Mouse (Mus musculus): ENCODE results near the gene Tcf20. TPM values are rescaled to one million over a fixed set of nuclear protein-coding genes. Genes with fewer than 3 reads are reported as not detected.

Tcf20 gene
- polyA plus RNA-seq, 1 experiment from 2014 or later: 17.4 TPM

DNA sequence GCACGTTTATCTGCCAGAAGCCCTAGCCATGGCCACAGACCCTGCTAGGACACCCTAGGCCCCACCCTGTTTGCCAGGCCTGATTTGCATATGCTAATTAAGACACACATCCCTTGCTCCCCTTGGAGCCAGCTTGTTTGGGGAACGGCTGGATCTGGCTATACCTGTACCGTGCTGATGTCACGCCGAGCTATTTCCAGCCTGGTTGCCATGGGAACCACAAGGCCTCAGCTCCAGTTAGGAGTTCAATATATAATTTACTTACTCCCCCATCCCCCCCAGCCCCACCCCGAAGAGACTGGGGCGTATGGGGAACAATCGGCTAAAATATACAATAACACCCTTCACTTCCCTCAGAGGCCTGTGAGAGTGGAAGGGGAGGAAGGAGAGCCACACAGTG lies 45.9 kb downstream of the Tcf20 start:
- H3K36me3 ChIP-seq (ENCODE audit: control insufficient read depth, insufficient read depth, low read length): no peaks in the 10 kb centered on the region
- H3K4me1 ChIP-seq (ENCODE audit: control insufficient read depth, insufficient read depth, low read length): peaks cover 53% of the 10 kb centered on the region
- peak; percentile 77 for DNase-seq (ENCODE audit: low spot score)
- H3K9me3 ChIP-seq (replicated peaks; ENCODE audit: control insufficient read depth, low read length): no peaks in the 10 kb centered on the region
- 27% methylated on average over 8 of the region's 8 CpGs for WGBS
- no peaks in the 10 kb centered on the region for H3K27me3 ChIP-seq (replicated peaks; ENCODE audit: control insufficient read depth, insufficient read depth, low read length)
- H3K9ac ChIP-seq (ENCODE audit: low read length): peak overlapping the region; percentile 40
- ATAC-seq: peak; percentile 45
- H3K4me3 ChIP-seq (ENCODE audit: low read depth, low read length): no peak overlapping the region
- peak overlapping the region; percentile 10; the same call in 1 of the 2 replicates for H3K4me2 ChIP-seq (ENCODE audit: low read length)
- peak overlapping the region; percentile 78 for H3K27ac ChIP-seq (ENCODE audit: low read depth, low read length)

DNA sequence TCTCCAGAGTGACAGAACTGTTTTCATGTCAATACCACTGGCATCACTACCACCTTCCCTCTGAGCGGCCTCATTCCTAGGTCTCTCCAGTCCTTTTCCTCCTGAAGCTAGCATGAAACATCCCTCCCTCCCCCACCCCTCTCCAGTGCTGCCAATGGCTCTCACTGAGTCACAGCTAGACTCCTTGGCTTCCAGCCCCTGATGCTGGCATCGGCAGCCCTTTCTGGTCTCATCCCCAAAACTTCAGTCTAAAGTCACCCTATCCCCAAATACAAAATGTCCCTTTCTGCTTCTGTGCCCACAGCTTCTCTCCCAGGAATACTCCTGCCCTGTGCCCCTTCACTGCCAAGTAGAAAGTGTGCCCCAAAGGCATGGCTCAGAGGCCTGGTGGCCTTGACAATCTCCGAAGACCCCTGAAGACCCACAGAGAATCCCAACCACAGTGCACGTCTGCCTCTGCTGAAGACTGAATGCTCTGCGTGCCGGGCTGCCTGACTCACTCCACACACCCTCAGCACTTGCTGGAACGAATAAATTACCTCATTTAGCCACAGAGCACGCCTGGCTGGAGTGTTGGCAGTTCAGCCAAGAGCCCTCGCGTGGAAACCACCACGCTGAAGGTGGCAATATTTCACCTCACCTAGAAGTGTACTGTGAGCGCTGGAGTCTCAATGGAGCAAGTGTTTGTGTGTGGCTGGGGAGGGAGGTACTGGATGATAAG lies 47.0 kb downstream of the Tcf20 start:
- Histone ChIP-seq H3K9ac (ENCODE audit: low read length) (peak overlapping the region; percentile 21; the same call in 1 of the 2 replicates), H3K4me3 (ENCODE audit: low read depth, low read length) (no peak overlapping the region), H3K9me3 (replicated peaks; ENCODE audit: control insufficient read depth, low read length) (no peaks in the 10 kb centered on the region), H3K36me3 (ENCODE audit: control insufficient read depth, insufficient read depth, low read length) (no peaks in the 10 kb centered on the region), H3K27me3 (replicated peaks; ENCODE audit: control insufficient read depth, insufficient read depth, low read length) (no peaks in the 10 kb centered on the region), H3K27ac (ENCODE audit: low read depth, low read length) (peak overlapping the region; percentile 78), H3K4me1 (ENCODE audit: control insufficient read depth, insufficient read depth, low read length) (peaks cover 63% of the 10 kb centered on the region), H3K4me2 (ENCODE audit: low read length) (no peak overlapping the region)
- ATAC-seq (no peak), DNase-seq (ENCODE audit: low spot score) (no peak)
- WGBS: 29% methylated on average over 12 of the region's 12 CpGs

DNA sequence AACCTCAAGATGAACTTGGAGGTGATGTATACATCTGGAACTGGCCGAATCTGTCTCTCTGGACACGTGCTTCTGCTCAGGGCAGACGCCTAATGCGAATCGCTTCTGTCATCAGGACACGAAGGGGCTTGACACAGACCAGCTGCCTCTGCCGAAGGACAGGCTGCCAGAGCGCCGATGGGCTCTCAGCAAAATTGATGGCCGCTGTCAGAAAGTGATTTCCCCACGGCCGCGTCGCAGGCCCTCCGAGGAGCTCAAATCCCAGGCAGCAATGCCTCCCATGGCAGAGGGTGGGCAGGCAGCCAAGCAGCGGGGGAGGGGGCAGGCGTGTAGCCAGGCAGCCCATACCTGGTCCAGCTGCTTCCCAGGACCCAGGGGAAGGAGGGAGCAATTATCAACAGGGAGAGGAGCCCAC lies 49.5 kb downstream of the Tcf20 start:
- peak overlapping the region; percentile 79 for H3K27ac ChIP-seq (ENCODE audit: low read depth, low read length)
- no peak overlapping the region for H3K4me3 ChIP-seq (ENCODE audit: low read depth, low read length)
- no peaks in the 10 kb centered on the region for H3K36me3 ChIP-seq (ENCODE audit: control insufficient read depth, insufficient read depth, low read length)
- DNase-seq (ENCODE audit: low spot score) (peak; percentile 66), ATAC-seq (peak; percentile 22; the same call in 1 of the 2 replicates)
- peak overlapping the region; percentile 6 for H3K9ac ChIP-seq (ENCODE audit: low read length)
- peak overlapping the region; percentile 24 for H3K4me2 ChIP-seq (ENCODE audit: low read length)
- H3K9me3 ChIP-seq (replicated peaks; ENCODE audit: control insufficient read depth, low read length): no peaks in the 10 kb centered on the region
- WGBS: 26% methylated on average over 17 of the region's 17 CpGs
- H3K27me3 ChIP-seq (replicated peaks; ENCODE audit: control insufficient read depth, insufficient read depth, low read length): no peaks in the 10 kb centered on the region
- peaks cover 85% of the 10 kb centered on the region for H3K4me1 ChIP-seq (ENCODE audit: control insufficient read depth, insufficient read depth, low read length)

DNA sequence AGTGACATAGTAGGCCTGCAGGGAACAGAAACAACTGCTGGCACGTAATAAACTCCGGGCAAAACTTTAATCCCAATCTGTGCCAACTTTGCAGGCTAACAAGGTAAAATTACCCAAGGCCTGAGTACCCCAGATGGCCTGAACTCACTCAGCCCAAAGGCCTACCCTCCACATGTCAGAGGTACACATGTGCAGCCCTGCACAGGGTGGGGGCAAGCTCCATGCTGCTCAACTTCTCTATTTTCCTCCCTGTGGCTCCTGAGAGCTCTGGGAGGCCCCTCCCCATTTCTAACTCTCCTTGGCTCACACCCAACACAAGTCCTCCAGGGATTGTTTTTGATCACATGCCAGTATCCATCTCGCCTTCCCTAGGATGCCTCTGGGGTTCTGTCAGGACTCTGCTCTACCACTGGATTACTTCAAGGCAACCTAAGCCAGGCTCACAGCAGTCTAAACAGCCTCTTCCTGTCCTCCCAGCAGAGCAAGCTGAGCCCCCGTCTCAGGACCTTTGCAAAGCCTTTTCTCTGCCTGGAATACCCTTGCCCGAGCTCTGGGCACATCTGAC lies 50.2 kb downstream of the Tcf20 start:
- Histone ChIP-seq H3K9me3 (replicated peaks; ENCODE audit: control insufficient read depth, low read length) (no peaks in the 10 kb centered on the region), H3K4me3 (ENCODE audit: low read depth, low read length) (no peak overlapping the region), H3K4me2 (ENCODE audit: low read length) (peak overlapping the region; percentile 24; the same call in 1 of the 2 replicates), H3K27me3 (replicated peaks; ENCODE audit: control insufficient read depth, insufficient read depth, low read length) (no peaks in the 10 kb centered on the region), H3K4me1 (ENCODE audit: control insufficient read depth, insufficient read depth, low read length) (peaks cover 89% of the 10 kb centered on the region), H3K27ac (ENCODE audit: low read depth, low read length) (peak overlapping the region; percentile 79), H3K9ac (ENCODE audit: low read length) (peak overlapping the region; percentile 6), H3K36me3 (ENCODE audit: control insufficient read depth, insufficient read depth, low read length) (no peaks in the 10 kb centered on the region)
- 28% methylated on average over 5 of the region's 5 CpGs for WGBS
- peak; percentile 87 for DNase-seq (ENCODE audit: low spot score)
- peak; percentile 30; the same call in 1 of the 2 replicates for ATAC-seq

DNA sequence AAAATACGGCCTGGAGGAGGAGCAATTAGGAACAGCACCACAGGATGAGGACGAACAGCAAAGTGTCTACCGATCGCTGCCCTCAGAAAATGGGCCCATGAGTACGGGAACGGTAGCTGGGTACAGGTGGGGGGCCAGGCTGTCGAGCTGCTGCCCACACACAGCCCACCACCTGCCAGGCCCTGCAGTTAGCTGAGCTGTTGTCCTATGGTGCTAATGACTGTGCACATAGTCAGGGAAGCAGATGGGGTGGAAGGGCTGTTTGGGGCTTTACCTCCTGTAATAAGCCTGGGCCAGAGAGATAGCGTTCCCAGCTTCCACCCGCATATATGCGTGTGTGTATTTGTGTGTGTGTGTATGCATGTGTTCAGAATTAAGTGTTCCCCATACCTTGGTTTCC lies 52.7 kb downstream of the Tcf20 start:
- Histone ChIP-seq H3K27me3 (replicated peaks; ENCODE audit: control insufficient read depth, insufficient read depth, low read length) (no peaks in the 10 kb centered on the region), H3K4me2 (ENCODE audit: low read length) (no peak overlapping the region), H3K9ac (ENCODE audit: low read length) (no peak overlapping the region; the same call in 1 of the 2 replicates), H3K27ac (ENCODE audit: low read depth, low read length) (no peak overlapping the region), H3K36me3 (ENCODE audit: control insufficient read depth, insufficient read depth, low read length) (no peaks in the 10 kb centered on the region), H3K4me1 (ENCODE audit: control insufficient read depth, insufficient read depth, low read length) (peaks cover 77% of the 10 kb centered on the region), H3K4me3 (ENCODE audit: low read depth, low read length) (no peak overlapping the region), H3K9me3 (replicated peaks; ENCODE audit: control insufficient read depth, low read length) (no peaks in the 10 kb centered on the region)
- DNase-seq (ENCODE audit: low spot score) (peak; percentile 60), ATAC-seq (peak; percentile 27; the same call in 1 of the 2 replicates)
- 41% methylated on average over 10 of the region's 10 CpGs for WGBS

DNA sequence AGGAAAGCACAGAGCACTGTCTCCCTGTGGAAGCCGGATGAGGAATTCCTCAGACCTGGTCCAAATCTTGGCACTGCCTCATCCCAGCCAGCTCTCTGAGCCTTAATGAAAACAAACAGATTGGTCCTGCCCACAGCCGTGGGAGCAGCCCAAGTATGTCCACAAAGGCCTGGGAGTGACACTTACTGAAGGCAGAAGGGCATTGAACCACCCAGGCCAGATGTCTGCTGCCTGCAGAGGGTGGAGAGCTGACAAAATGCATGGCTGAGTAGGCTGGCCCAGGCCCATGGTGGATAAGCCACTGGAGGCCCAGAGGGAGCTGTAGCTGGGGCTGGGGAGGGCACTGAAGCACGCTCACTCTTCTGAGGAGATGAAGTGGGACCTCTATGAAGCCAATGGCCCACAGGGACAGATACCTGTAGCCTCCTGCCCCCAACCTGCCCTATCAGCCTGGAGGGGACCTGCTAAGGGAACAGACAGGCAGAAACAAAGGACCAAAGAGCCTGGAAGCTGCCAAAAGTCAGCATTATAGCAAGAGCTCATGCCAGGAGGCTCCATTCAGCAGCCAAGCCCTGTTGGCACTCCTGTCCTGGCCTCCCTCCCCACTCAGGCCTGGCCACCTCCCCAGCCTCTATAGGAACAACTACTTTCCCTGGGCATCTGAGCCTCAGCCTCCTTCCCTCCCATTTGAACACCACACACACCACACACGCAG lies 54.6 kb downstream of the Tcf20 start:
- no peaks in the 10 kb centered on the region for H3K36me3 ChIP-seq (ENCODE audit: control insufficient read depth, insufficient read depth, low read length)
- 15% methylated on average over 4 of the region's 4 CpGs for WGBS
- no peak overlapping the region for H3K4me2 ChIP-seq (ENCODE audit: low read length)
- peak overlapping the region; percentile 77 for H3K27ac ChIP-seq (ENCODE audit: low read depth, low read length)
- H3K4me3 ChIP-seq (ENCODE audit: low read depth, low read length): no peak overlapping the region
- no peaks in the 10 kb centered on the region for H3K27me3 ChIP-seq (replicated peaks; ENCODE audit: control insufficient read depth, insufficient read depth, low read length)
- H3K9ac ChIP-seq (ENCODE audit: low read length): peak overlapping the region; percentile 26; the same call in 1 of the 2 replicates
- H3K9me3 ChIP-seq (replicated peaks; ENCODE audit: control insufficient read depth, low read length): no peaks in the 10 kb centered on the region
- H3K4me1 ChIP-seq (ENCODE audit: control insufficient read depth, insufficient read depth, low read length): peaks cover 83% of the 10 kb centered on the region
- peak; percentile 35 for ATAC-seq
- DNase-seq (ENCODE audit: low spot score): peak; percentile 76

DNA sequence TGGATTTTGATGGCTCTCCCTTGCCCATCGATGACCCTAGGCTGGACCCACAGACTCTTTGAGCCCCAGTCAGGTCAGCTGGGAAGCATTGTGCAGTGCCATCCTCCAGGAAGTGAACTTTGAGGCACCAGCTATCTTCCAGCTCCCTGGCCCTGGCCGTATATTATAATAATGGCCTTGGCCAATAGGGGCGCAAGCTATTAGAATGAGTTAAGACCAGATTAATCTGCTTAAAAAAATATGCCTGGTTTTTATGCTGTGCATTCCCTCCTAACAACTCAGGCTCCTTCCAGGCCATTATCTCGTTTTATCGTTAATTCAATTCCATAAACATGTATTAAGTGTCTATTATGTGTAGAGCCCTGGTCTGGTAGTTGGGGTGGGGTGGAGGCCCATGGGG lies 56.2 kb downstream of the Tcf20 start:
- Histone ChIP-seq H3K27me3 (replicated peaks; ENCODE audit: control insufficient read depth, insufficient read depth, low read length) (no peaks in the 10 kb centered on the region), H3K4me3 (ENCODE audit: low read depth, low read length) (no peak overlapping the region), H3K27ac (ENCODE audit: low read depth, low read length) (no peak overlapping the region), H3K9me3 (replicated peaks; ENCODE audit: control insufficient read depth, low read length) (no peaks in the 10 kb centered on the region), H3K9ac (ENCODE audit: low read length) (no peak overlapping the region), H3K36me3 (ENCODE audit: control insufficient read depth, insufficient read depth, low read length) (no peaks in the 10 kb centered on the region), H3K4me2 (ENCODE audit: low read length) (no peak overlapping the region), H3K4me1 (ENCODE audit: control insufficient read depth, insufficient read depth, low read length) (peaks cover 83% of the 10 kb centered on the region)
- ATAC-seq: no peak
- DNase-seq (ENCODE audit: low spot score): no peak
- 94% methylated on average over 5 of the region's 5 CpGs for WGBS

DNA sequence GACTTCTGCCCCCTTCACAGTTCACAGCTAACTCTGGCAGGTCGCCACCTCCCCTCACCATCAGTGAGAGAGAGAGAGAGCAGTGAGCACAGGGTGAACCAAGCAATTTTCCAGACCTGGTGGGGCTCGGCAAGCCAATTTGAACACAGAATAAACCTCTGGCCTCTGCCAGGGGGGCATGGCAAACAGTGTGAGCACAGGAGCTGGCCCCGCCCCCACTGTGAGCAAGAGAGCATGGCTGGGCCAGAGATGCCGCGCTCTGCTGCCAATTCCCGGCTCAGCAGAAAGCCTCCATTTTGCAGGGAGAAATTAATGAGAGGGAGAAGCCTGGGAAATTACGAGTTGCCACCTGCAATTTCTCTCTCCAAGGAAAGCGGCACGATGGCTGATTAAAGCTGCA lies 58.1 kb downstream of the Tcf20 start:
- H3K36me3 ChIP-seq (ENCODE audit: control insufficient read depth, insufficient read depth, low read length): no peaks in the 10 kb centered on the region
- peak overlapping the region; percentile 48; the same call in 1 of the 2 replicates for H3K9ac ChIP-seq (ENCODE audit: low read length)
- H3K27ac ChIP-seq (ENCODE audit: low read depth, low read length): peak overlapping the region; percentile 90
- H3K4me3 ChIP-seq (ENCODE audit: low read depth, low read length): no peak overlapping the region
- no peaks in the 10 kb centered on the region for H3K27me3 ChIP-seq (replicated peaks; ENCODE audit: control insufficient read depth, insufficient read depth, low read length)
- peaks cover 83% of the 10 kb centered on the region for H3K4me1 ChIP-seq (ENCODE audit: control insufficient read depth, insufficient read depth, low read length)
- 9% methylated on average over 9 of the region's 9 CpGs for WGBS
- no peaks in the 10 kb centered on the region for H3K9me3 ChIP-seq (replicated peaks; ENCODE audit: control insufficient read depth, low read length)
- peak overlapping the region; percentile 8; the same call in 1 of the 2 replicates for H3K4me2 ChIP-seq (ENCODE audit: low read length)
- DNase-seq (ENCODE audit: low spot score) (peak; percentile 90), ATAC-seq (peak; percentile 52)
